Mouse (Mus musculus) liver, embryonic 11.5 days (tissue): ENCODE results near the gene Egfl6. TPM values are rescaled to one million over a fixed set of nuclear protein-coding genes. Genes with fewer than 3 reads are reported as not detected.
"Not testable (repeated sequence)": the region's sequence is repeated elsewhere in the genome, so short reads cannot be mapped to it uniquely, and the experiment has no call there.

ENCODE experiments used
- ATAC-seq: fragments of 200-750 bp; cut with Nextera tagmentation; replicated peaks from 2 replicates; pipeline ENCODE4 v1.8.0; 2017; ENCODE audit warnings: moderate number of reproducible peaks, mild to moderate bottlenecking, moderate TSS enrichment, moderate library complexity; ENCODE audit not compliant: low FRiP score
- DNase-seq: peaks from one replicate; pipeline ENCODE4 v3.0.0-alpha.2; 2017; ENCODE audit warnings: low spot score
- H3K27ac ChIP-seq: fragments of 300-500 bp; sonication (generic); 2 replicates; pipeline ENCODE4 v1.5.1; 2014; ENCODE audit warnings: mild to moderate bottlenecking, low read depth, low read length, control low read depth
- H3K27me3 ChIP-seq: fragments of 300-500 bp; sonication (generic); replicated peaks from 2 replicates; pipeline ENCODE4 v1.6.1; 2014; ENCODE audit warnings: low read length, mixed read lengths; ENCODE audit not compliant: control insufficient read depth, insufficient read depth
- H3K36me3 ChIP-seq: fragments of 300-500 bp; sonication (generic); 2 replicates; pipeline ENCODE4 v1.6.1; 2014; ENCODE audit warnings: mild to moderate bottlenecking, low read length, moderate library complexity, mixed read lengths; ENCODE audit not compliant: control insufficient read depth, insufficient read depth
- H3K4me1 ChIP-seq: fragments of 300-500 bp; sonication (generic); replicated peaks from 2 replicates; pipeline ENCODE4 v1.6.1; 2014; ENCODE audit warnings: low read length, mixed read lengths; ENCODE audit not compliant: control insufficient read depth, insufficient read depth
- H3K4me2 ChIP-seq: fragments of 300-500 bp; sonication (generic); 2 replicates; pipeline ENCODE4 v1.6.1; 2014; ENCODE audit warnings: mild to moderate bottlenecking, control low read depth, moderate library complexity
- H3K4me3 ChIP-seq: fragments of 300-500 bp; sonication (generic); 2 replicates; pipeline ENCODE4 v1.5.1; 2014; ENCODE audit warnings: low read depth, low read length, control low read depth
- H3K9ac ChIP-seq: fragments of 300-500 bp; sonication (generic); 2 replicates; pipeline ENCODE4 v1.6.1; 2014; ENCODE audit warnings: low read depth, low read length, control low read depth
- H3K9me3 ChIP-seq: fragments of 300-500 bp; sonication (generic); 2 replicates; pipeline ENCODE4 v1.6.1; 2016; ENCODE audit warnings: low read length, inconsistent platforms, mixed read lengths; ENCODE audit not compliant: control insufficient read depth
- WGBS: fragments of 180-500 bp; shearing (Covaris S2); extraction: QIAGEN DNeasy Blood & Tissue Kit; methylation state at CpG from one replicate; pipeline ENCODE4 v1.1.7; 2014; 5-methylcytosine and 5-hydroxymethylcytosine counted together
- polyA plus RNA-seq: library from polyadenylated mRNA; unstranded; fragments of >200 nt; fragmentation: Nextera tagmentation; extraction: Ambion mirVana; gene quantifications from 2 replicates; pipeline ENCODE4 v1.2.1, GENCODE M21; 2014

The Egfl6 gene
- polyA plus RNA-seq, 1 experiment from 2014 or later: 2.3 TPM

DNA sequence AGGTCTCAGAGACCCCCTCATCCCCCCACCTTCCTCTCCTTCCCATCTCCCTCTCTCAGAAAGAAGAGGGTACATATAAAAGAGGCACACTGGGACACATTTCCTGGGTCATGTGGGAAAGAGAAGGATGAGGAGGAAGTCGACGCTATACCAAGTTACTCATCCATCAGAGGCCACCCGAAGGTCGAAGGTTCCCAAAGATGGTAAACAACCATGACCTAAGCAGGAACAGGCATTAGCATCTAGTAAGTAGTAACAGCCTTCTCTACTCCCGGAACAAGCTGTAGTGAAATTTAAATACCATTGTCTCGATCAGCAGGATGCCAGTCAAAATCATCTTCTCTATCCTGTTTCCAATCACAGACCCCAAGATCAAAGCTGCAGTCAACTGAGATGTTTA is 53.8 kb downstream of the Egfl6 start:
- Histone ChIP-seq H3K9me3 (no peaks in the 10 kb centered on the region), H3K27me3 (no peaks in the 10 kb centered on the region), H3K27ac (no peak overlapping the region), H3K4me1 (no peaks in the 10 kb centered on the region), H3K4me3 (no peak overlapping the region), H3K36me3 (no peaks in the 10 kb centered on the region), H3K9ac (no peak overlapping the region), H3K4me2 (no peak overlapping the region)
- DNase-seq (no peak), ATAC-seq (no peak)
- 50% methylated on average over 6 of the region's 6 CpGs for WGBS

DNA sequence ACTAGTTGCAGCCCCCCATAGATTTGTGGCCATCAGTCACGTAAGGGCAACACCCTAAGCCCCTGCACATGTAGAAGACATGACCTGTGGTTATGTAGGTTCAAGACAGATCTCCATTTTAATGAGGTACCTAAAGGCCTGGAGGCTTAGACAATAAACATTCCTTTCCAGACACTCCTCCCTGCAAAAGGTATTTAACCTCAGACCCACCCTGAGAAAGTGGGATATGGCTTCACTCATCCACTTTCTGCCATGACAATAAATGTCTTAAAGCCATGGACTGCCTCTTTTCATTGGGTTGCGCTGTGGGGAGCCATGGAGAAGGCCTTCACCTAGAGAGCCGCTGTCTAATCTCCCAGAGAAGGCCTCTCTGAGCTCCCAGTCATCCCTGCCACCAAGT is 57.4 kb downstream of the Egfl6 start:
- no peaks in the 10 kb centered on the region for H3K4me1 ChIP-seq
- H3K36me3 ChIP-seq: no peaks in the 10 kb centered on the region
- no peak overlapping the region for H3K4me2 ChIP-seq
- H3K27ac ChIP-seq: no peak overlapping the region
- 78% methylated on average over 3 of the region's 3 CpGs for WGBS
- DNase-seq: no peak
- no peak overlapping the region for H3K9ac ChIP-seq
- no peak for ATAC-seq
- H3K9me3 ChIP-seq: no peaks in the 10 kb centered on the region
- H3K27me3 ChIP-seq: no peaks in the 10 kb centered on the region
- no peak overlapping the region for H3K4me3 ChIP-seq

DNA sequence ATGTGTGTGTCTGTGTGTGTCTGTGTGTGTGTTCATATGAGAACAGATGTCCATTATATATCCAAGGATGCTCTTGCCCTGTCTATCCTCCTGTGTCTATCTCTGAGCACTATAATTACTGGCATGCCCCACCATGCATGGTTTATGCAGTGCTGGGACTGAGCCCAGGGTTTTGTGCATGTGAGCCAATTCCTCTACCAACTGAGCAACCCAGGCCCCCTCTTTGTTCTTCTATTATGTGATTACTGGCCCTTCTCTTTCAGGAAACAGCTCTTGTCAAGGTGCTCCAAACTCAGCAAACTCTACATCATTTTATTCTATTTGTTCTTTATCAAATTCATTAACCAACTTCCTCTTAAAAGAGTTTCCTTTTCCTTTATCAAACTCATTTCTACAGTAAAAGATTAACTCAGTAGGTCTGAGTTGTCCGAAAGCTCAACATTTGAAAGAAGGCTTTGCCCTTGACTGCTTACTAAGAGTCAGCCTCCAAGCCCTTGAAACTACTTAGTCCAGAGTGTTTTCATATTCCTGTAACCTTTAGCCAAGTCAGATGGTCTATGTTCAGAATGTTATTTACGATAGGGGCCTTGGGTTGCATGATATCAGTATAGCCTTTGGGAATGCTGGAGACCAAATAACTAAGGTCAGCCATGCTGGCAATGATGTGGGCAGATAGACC is 59.7 kb downstream of the Egfl6 start:
- Histone ChIP-seq H3K9me3 (no peaks in the 10 kb centered on the region), H3K4me3 (no peak overlapping the region), H3K4me1 (no peaks in the 10 kb centered on the region), H3K27ac (no peak overlapping the region), H3K4me2 (no peak overlapping the region), H3K27me3 (no peaks in the 10 kb centered on the region), H3K36me3 (no peaks in the 10 kb centered on the region), H3K9ac (no peak overlapping the region)
- DNase-seq (no peak), ATAC-seq (no peak)
- 87% methylated on average over 2 of the region's 2 CpGs for WGBS

DNA sequence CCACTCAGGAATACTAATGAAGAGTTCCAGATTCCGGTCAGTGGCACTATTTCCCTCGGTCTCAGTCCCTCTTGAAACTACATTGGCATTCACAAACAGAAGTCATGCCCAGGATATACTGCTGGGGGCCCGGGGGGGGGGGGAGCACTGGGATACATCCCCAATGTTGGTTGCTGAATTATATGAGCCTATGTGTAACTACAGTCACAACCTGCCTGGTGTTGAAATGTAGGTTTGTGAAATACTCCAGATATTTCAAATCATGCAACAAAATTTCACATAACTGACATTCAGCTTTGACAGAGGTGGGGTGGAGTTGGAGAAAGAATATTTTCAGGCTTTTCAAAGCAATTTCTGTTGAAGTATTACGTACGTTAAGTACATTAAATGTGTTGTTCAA is 64.7 kb downstream of the Egfl6 start:
- no peak overlapping the region for H3K9ac ChIP-seq
- no peak overlapping the region for H3K4me2 ChIP-seq
- ATAC-seq (no peak), DNase-seq (no peak)
- no peaks in the 10 kb centered on the region for H3K27me3 ChIP-seq
- H3K36me3 ChIP-seq: no peaks in the 10 kb centered on the region
- WGBS: 79% methylated on average over 5 of the region's 5 CpGs
- H3K4me1 ChIP-seq: no peaks in the 10 kb centered on the region
- no peaks in the 10 kb centered on the region for H3K9me3 ChIP-seq
- no peak overlapping the region for H3K27ac ChIP-seq
- no peak overlapping the region for H3K4me3 ChIP-seq

GRCm38 (mm10) chrX:166518345-166518744 is 67.2 kb downstream of the Egfl6 start, which contains the start of gene Tceanc:
TSS of gene Tceanc (minus strand) at chrX:166518567.
- ATAC-seq (no peak), DNase-seq (no peak)
- H3K27ac ChIP-seq: no peak within 1 kb of the TSS
- no peaks in the 10 kb centered on the region for H3K36me3 ChIP-seq
- no peak within 1 kb of the TSS for H3K4me3 ChIP-seq
- H3K4me1 ChIP-seq: no peaks in the 10 kb centered on the region
- H3K27me3 ChIP-seq: no peaks in the 10 kb centered on the region
- no peaks in the 10 kb centered on the region for H3K9me3 ChIP-seq
- no peak within 1 kb of the TSS for H3K9ac ChIP-seq
- 77% methylated on average over 16 of the region's 16 CpGs for whole genome bisulfite sequencing
- H3K4me2 ChIP-seq: no peak within 1 kb of the TSS

DNA sequence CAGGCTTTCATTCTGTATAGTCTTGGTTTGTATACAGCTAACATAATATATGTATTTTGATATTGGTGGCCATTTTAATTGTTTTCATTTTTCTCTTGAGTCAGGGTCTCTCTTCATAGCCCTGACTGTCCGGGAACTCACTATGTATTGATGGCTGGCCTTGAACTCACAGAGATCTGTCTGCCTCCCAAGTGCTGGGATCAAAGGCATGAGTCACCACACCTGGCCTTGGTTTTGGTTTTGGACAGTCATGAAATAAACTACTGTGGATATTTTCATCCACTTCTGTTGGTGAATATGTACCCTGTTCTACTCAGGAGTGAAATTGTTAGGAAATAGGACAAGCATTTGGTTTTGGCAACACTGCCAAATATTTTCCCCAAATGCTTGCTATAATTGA is 68.9 kb downstream of the Egfl6 start:
- H3K4me2 ChIP-seq: no peak overlapping the region
- ATAC-seq (no peak), DNase-seq (no peak)
- 70% methylated on average over 1 of the region's 1 CpGs for WGBS
- no peak overlapping the region for H3K9ac ChIP-seq
- H3K27me3 ChIP-seq: no peaks in the 10 kb centered on the region
- H3K4me1 ChIP-seq: no peaks in the 10 kb centered on the region
- H3K9me3 ChIP-seq: no peaks in the 10 kb centered on the region
- no peaks in the 10 kb centered on the region for H3K36me3 ChIP-seq
- H3K4me3 ChIP-seq: no peak overlapping the region
- H3K27ac ChIP-seq: no peak overlapping the region

DNA sequence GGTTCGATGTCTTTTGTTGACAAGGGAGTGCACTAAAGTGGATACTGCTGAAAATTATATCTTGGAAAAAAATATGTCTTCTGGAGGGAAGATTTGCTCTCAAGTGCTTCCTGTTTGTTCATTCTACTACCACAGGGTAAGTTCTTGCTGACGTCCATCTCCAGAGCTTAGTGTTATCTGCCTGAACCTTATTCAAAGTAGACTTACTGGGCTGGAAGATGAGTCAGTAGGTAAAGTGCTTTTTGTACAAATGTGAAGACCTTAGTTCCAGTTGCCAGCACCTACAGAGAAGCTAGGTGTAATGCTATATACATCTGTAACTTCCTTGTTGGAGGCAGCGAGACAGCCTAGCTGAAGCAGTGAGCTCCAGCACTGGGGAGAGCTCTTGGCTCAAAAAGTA is 69.6 kb downstream of the Egfl6 start:
- DNase-seq (no peak), ATAC-seq (no peak)
- H3K27me3 ChIP-seq: no peaks in the 10 kb centered on the region
- no peak overlapping the region for H3K4me2 ChIP-seq
- no peak overlapping the region for H3K27ac ChIP-seq
- H3K36me3 ChIP-seq: no peaks in the 10 kb centered on the region
- WGBS: 64% methylated on average over 3 of the region's 3 CpGs
- no peak overlapping the region for H3K9ac ChIP-seq
- H3K4me1 ChIP-seq: no peaks in the 10 kb centered on the region
- no peak overlapping the region for H3K4me3 ChIP-seq
- no peaks in the 10 kb centered on the region for H3K9me3 ChIP-seq

- 18% methylated on average over 12 of the region's 12 CpGs for WGBS
- H3K4me3 ChIP-seq, H3K27ac ChIP-seq: not testable (repeated sequence)
These were observed 71.5 kb downstream of the Egfl6 start for GRCm38 (mm10) chrX:166514035-166514434.

DNA sequence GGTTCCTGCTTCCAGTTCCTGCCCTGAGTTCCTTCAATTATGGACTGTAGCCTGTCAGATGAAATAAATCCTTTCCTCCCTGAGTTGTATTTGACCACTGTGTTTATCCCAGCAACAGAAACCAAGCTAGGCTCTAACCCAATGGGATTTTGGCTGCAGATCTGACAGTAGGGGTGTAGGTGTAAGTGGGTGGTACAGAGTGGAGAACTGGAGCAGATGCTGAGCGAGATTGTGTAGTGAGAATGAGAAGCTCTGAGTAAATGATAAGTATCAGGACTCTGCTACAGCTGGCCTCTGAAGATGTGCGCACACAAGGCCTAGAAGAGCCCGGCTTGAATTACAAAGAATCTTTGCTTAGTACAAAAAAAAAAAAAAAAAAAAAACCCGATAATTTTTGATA is 73.4 kb downstream of the Egfl6 start:
- Histone ChIP-seq H3K27ac (no peak overlapping the region), H3K9me3 (no peaks in the 10 kb centered on the region), H3K4me2 (no peak overlapping the region), H3K9ac (no peak overlapping the region), H3K4me1 (no peaks in the 10 kb centered on the region), H3K27me3 (no peaks in the 10 kb centered on the region; the same call in 1 of the 2 replicates), H3K4me3 (no peak overlapping the region), H3K36me3 (no peaks in the 10 kb centered on the region)
- DNase-seq (no peak), ATAC-seq (0 out of 2 replicates have a peak, but pooled peaks have one; percentile 16)
- 85% methylated on average over 4 of the region's 4 CpGs for WGBS

More at GRCm38 (mm10) chrX:166514035-166514434, 71.5 kb downstream of the Egfl6 start:
- peak overlapping the region; percentile 47 for H3K4me2 ChIP-seq
- H3K4me1 ChIP-seq, H3K9ac ChIP-seq, H3K36me3 ChIP-seq, DNase-seq, H3K27me3 ChIP-seq, H3K9me3 ChIP-seq, ATAC-seq: not testable (repeated sequence)
